Mouse (Mus musculus) embryo, embryonic 9.5 days (tissue): ENCODE measurements at regions not wholly inside any gene's neighbourhood (a gene's known extent, or its start where the extent isn't known, plus 50 kb on each side); places are given as distances from the start of the nearest gene placed in this dataset.
"Not testable (repeated sequence)": the region's sequence is repeated elsewhere in the genome, so short reads cannot be mapped to it uniquely, and the experiment has no call there.

Experiments used
- DNase-seq: peaks from one replicate; pipeline ENCODE4 v3.0.0-alpha.2; 2017; ENCODE audit errors: extremely low spot score

- DNase-seq = peak; percentile 15
These were observed 186.6 kb downstream of the BC048507 start for GRCm38 (mm10) chr13:68049731-68050130.

GRCm38 (mm10) chr13:68093311-68093710, 230.2 kb downstream of the BC048507 start:
- DNase-seq = not testable (repeated sequence)

GRCm38 (mm10) chr13:68116786-68117185, 253.7 kb downstream of the BC048507 start:
- not testable (repeated sequence) for DNase-seq
